Mouse (Mus musculus): Measurements from ENCODE around the gene Rbm18. TPM values are rescaled to one million over a fixed set of nuclear protein-coding genes. Genes with fewer than 3 reads are reported as not detected.
A peak's percentile ranks its signal among the peaks of the same experiment; 100 is the strongest.
"Not testable (repeated sequence)": the region's sequence is repeated elsewhere in the genome, so short reads cannot be mapped to it uniquely, and the experiment has no call there.

Rbm18 gene
- polyA plus RNA-seq (2015; fragmentation: Nextera tagmentation; extraction: Ambion mirVana), result 140 and 142 TPM in 2 replicates

GRCm38 (mm10) chr2:36136300-36136941, at the start of gene Rbm18, which contains the start of gene Mrrf:
Gene Rbm18, minus strand, starts transcription at chr2:36136773.
Gene Mrrf, plus strand, starts transcription at chr2:36136389.
- H3K27ac ChIP-seq (replicated peaks), result peak within 1 kb of the TSS; percentile 88
- H3K4me2 ChIP-seq, result peak within 1 kb of the TSS; percentile 83
- WGBS, result under 1% methylated on average over 50 of the region's 50 CpGs
- H3K9me3 ChIP-seq, result no peaks in the 10 kb centered on the region
- peaks cover 25% of the 10 kb centered on the region for H3K4me1 ChIP-seq (replicated peaks)
- peak within 1 kb of the TSS; percentile 84 for H3K9ac ChIP-seq
- peaks cover 32% of the 10 kb centered on the region for H3K36me3 ChIP-seq
- ATAC-seq (ENCODE audit: low read depth), result peak; percentile 99
- no peaks in the 10 kb centered on the region for H3K27me3 ChIP-seq
- H3K4me3 ChIP-seq, result peak within 1 kb of the TSS; percentile 78

GRCm38 (mm10) chr2:36184876-36185275, 48.3 kb upstream of the Rbm18 start:
- ATAC-seq (ENCODE audit: low read depth), result no peak
- no peaks in the 10 kb centered on the region for H3K4me1 ChIP-seq (replicated peaks)
- whole genome bisulfite sequencing, result 76% methylated on average over 6 of the region's 6 CpGs
- no peak overlapping the region for H3K27ac ChIP-seq (replicated peaks)
- no peak overlapping the region for H3K4me2 ChIP-seq
- H3K9ac ChIP-seq, result no peak overlapping the region
- H3K9me3 ChIP-seq, result no peaks in the 10 kb centered on the region
- no peaks in the 10 kb centered on the region for H3K27me3 ChIP-seq
- H3K4me3 ChIP-seq, result no peak overlapping the region
- H3K36me3 ChIP-seq, result peaks cover 10% of the 10 kb centered on the region; the same call in 1 of the 2 replicates

- Histone ChIP-seq H3K9me3 (no peaks in the 10 kb centered on the region), H3K4me1 (replicated peaks) (no peaks in the 10 kb centered on the region), H3K36me3 (peaks cover 14% of the 10 kb centered on the region), H3K27ac (replicated peaks) (no peak overlapping the region), H3K4me3 (no peak overlapping the region), H3K9ac (no peak overlapping the region), H3K27me3 (no peaks in the 10 kb centered on the region), H3K4me2 (no peak overlapping the region)
- ATAC-seq (ENCODE audit: low read depth), result no peak
- WGBS, result 83% methylated on average over 2 of the region's 2 CpGs
These were observed 47.6 kb upstream of the Rbm18 start for GRCm38 (mm10) chr2:36184192-36184591.

GRCm38 (mm10) chr2:36183278-36183677, 46.7 kb upstream of the Rbm18 start:
- ATAC-seq (ENCODE audit: low read depth), result no peak
- Histone ChIP-seq H3K36me3 (peaks cover 19% of the 10 kb centered on the region), H3K4me1 (replicated peaks) (no peaks in the 10 kb centered on the region), H3K9ac (no peak overlapping the region), H3K27ac (replicated peaks) (no peak overlapping the region), H3K4me3 (no peak overlapping the region), H3K27me3 (no peaks in the 10 kb centered on the region), H3K9me3 (no peaks in the 10 kb centered on the region), H3K4me2 (no peak overlapping the region)
- 66% methylated on average over 2 of the region's 2 CpGs for WGBS

GRCm38 (mm10) chr2:36181587-36182368, 45.2 kb upstream of the Rbm18 start:
- H3K27ac ChIP-seq (replicated peaks); H3K4me1 ChIP-seq (replicated peaks); H3K9me3 ChIP-seq; ATAC-seq (ENCODE audit: low read depth); H3K27me3 ChIP-seq; H3K9ac ChIP-seq; H3K4me3 ChIP-seq; H3K4me2 ChIP-seq: not testable (repeated sequence)
- 89% methylated on average over 4 of the region's 4 CpGs for WGBS
- H3K36me3 ChIP-seq, result peaks cover 32% of the 10 kb centered on the region

- no peak overlapping the region for H3K9ac ChIP-seq
- no peak overlapping the region for H3K4me3 ChIP-seq
- 79% methylated on average over 3 of the region's 3 CpGs for WGBS
- no peaks in the 10 kb centered on the region for H3K9me3 ChIP-seq
- H3K36me3 ChIP-seq, result peaks cover 39% of the 10 kb centered on the region
- no peak overlapping the region for H3K27ac ChIP-seq (replicated peaks)
- H3K4me1 ChIP-seq (replicated peaks), result no peaks in the 10 kb centered on the region
- no peak for ATAC-seq (ENCODE audit: low read depth)
- no peaks in the 10 kb centered on the region for H3K27me3 ChIP-seq
- H3K4me2 ChIP-seq, result no peak overlapping the region
These were observed 42.9 kb upstream of the Rbm18 start for GRCm38 (mm10) chr2:36179487-36179886.

GRCm38 (mm10) chr2:36172574-36172973, 36.0 kb upstream of the Rbm18 start:
- H3K27ac ChIP-seq (replicated peaks), result no peak overlapping the region
- no peak for ATAC-seq (ENCODE audit: low read depth)
- H3K9me3 ChIP-seq, result no peaks in the 10 kb centered on the region
- peaks cover 19% of the 10 kb centered on the region for H3K36me3 ChIP-seq
- H3K27me3 ChIP-seq, result no peaks in the 10 kb centered on the region
- no peak overlapping the region for H3K4me3 ChIP-seq
- WGBS, result 84% methylated on average over 3 of the region's 3 CpGs
- peaks cover 5% of the 10 kb centered on the region; the same call in 1 of the 2 replicates for H3K4me1 ChIP-seq (replicated peaks)
- H3K4me2 ChIP-seq, result no peak overlapping the region
- no peak overlapping the region for H3K9ac ChIP-seq

GRCm38 (mm10) chr2:36172136-36172535, 35.6 kb upstream of the Rbm18 start:
- Histone ChIP-seq H3K4me2 (no peak overlapping the region), H3K4me3 (no peak overlapping the region), H3K27me3 (no peaks in the 10 kb centered on the region), H3K9ac (no peak overlapping the region), H3K36me3 (peaks cover 15% of the 10 kb centered on the region), H3K9me3 (no peaks in the 10 kb centered on the region), H3K27ac (replicated peaks) (0 out of 2 replicates have a peak overlapping the region, but pooled peaks have one; percentile 18), H3K4me1 (replicated peaks) (peaks cover 5% of the 10 kb centered on the region; the same call in 1 of the 2 replicates)
- WGBS, result 63% methylated on average over 4 of the region's 4 CpGs
- no peak for ATAC-seq (ENCODE audit: low read depth)

- H3K4me2 ChIP-seq, result no peak overlapping the region
These were observed 32.6 kb upstream of the Rbm18 start for GRCm38 (mm10) chr2:36169176-36169575.

GRCm38 (mm10) chr2:36167990-36168618, 31.5 kb upstream of the Rbm18 start:
- no peak overlapping the region for H3K4me3 ChIP-seq
- H3K27ac ChIP-seq (replicated peaks), result no peak overlapping the region
- H3K4me2 ChIP-seq, result no peak overlapping the region
- peaks cover 16% of the 10 kb centered on the region for H3K36me3 ChIP-seq
- no peaks in the 10 kb centered on the region for H3K9me3 ChIP-seq
- 80% methylated on average over 1 of the region's 1 CpGs for WGBS
- H3K27me3 ChIP-seq, result no peaks in the 10 kb centered on the region
- peaks cover 5% of the 10 kb centered on the region; the same call in 1 of the 2 replicates for H3K4me1 ChIP-seq (replicated peaks)
- H3K9ac ChIP-seq, result no peak overlapping the region
- ATAC-seq (ENCODE audit: low read depth), result no peak

More at GRCm38 (mm10) chr2:36169176-36169575, 32.6 kb upstream of the Rbm18 start:
- Histone ChIP-seq H3K9me3 (no peaks in the 10 kb centered on the region), H3K4me3 (no peak overlapping the region), H3K36me3 (peaks cover 14% of the 10 kb centered on the region; the same call in 1 of the 2 replicates), H3K27ac (replicated peaks) (no peak overlapping the region), H3K27me3 (no peaks in the 10 kb centered on the region), H3K4me1 (replicated peaks) (peaks cover 5% of the 10 kb centered on the region; the same call in 1 of the 2 replicates), H3K9ac (no peak overlapping the region)
- ATAC-seq (ENCODE audit: low read depth), result no peak
- WGBS, result 90% methylated on average over 4 of the region's 4 CpGs

GRCm38 (mm10) chr2:36159336-36159735, 22.8 kb upstream of the Rbm18 start:
- Histone ChIP-seq H3K4me2 (no peak overlapping the region), H3K27me3 (no peaks in the 10 kb centered on the region), H3K4me1 (replicated peaks) (no peaks in the 10 kb centered on the region), H3K9ac (no peak overlapping the region), H3K36me3 (peaks cover 44% of the 10 kb centered on the region), H3K4me3 (no peak overlapping the region), H3K9me3 (no peaks in the 10 kb centered on the region), H3K27ac (replicated peaks) (no peak overlapping the region)
- ATAC-seq (ENCODE audit: low read depth), result no peak
- 89% methylated on average over 4 of the region's 4 CpGs for WGBS

- no peak overlapping the region for H3K4me2 ChIP-seq
- H3K27me3 ChIP-seq, result no peaks in the 10 kb centered on the region
- H3K27ac ChIP-seq (replicated peaks), result no peak overlapping the region
- peaks cover 51% of the 10 kb centered on the region for H3K36me3 ChIP-seq
- H3K4me3 ChIP-seq, result no peak overlapping the region
- H3K4me1 ChIP-seq (replicated peaks), result no peaks in the 10 kb centered on the region
- H3K9ac ChIP-seq, result no peak overlapping the region
- H3K9me3 ChIP-seq, result no peaks in the 10 kb centered on the region
- no peak for ATAC-seq (ENCODE audit: low read depth)
- WGBS, result 100% methylated on average over 1 of the region's 1 CpGs
These were observed 20.9 kb upstream of the Rbm18 start for GRCm38 (mm10) chr2:36157461-36157860.

Data from neural tube, embryonic 13.5 days (tissue).